Mouse (Mus musculus): ENCODE data around the gene Tpgs1.

GRCm38 (mm10) chr10:79652789-79653188 lies 16.4 kb upstream of the Tpgs1 start:
- TF ChIP-seq POLR2A (IDR thresholded peaks at IDR 0.05; ENCODE audit: low read depth, low read length) = no peak
- no peak for TF ChIP-seq CTCF (IDR thresholded peaks at IDR 0.05; ENCODE audit: extremely low read depth, insufficient read length, insufficient replicate concordance, low read depth, low read length)

All from small intestine, adult 2 months (tissue).